Mouse (Mus musculus) MEL (cell line): ENCODE measurements around the gene Actn1. TPM values are rescaled to one million over a fixed set of nuclear protein-coding genes. Genes with fewer than 3 reads are reported as not detected.

Experiments
- DNase-seq: peaks from one replicate; pipeline ENCODE4 v3.0.0; 2011; ENCODE audit warnings: low read depth, low spot score
- H3K27ac ChIP-seq: 2 replicates; pipeline ENCODE4 v1.5.1; 2012; ENCODE audit warnings: low read depth, mild to moderate bottlenecking, control low read depth, low read length, moderate library complexity; ENCODE audit not compliant: control insufficient read depth
- H3K27me3 ChIP-seq, 2 experiments: fragments of 150-350 bp in 1 of 2; sonication (generic) in 1 of 2; 2 replicates each; pipeline ENCODE4 v1.6.1; 2012; ENCODE audit warnings: low read length in 2 of 2, mild to moderate bottlenecking in 2 of 2, improper control_type of control experiment in 1 of 2, moderate library complexity in 1 of 2; ENCODE audit not compliant: insufficient read depth in 2 of 2, control insufficient read depth in 1 of 2
- H3K36me3 ChIP-seq, 2 experiments: 2 replicates each; pipeline ENCODE4 v1.6.1; 2012 to 2014; ENCODE audit warnings: low read length in 2 of 2, improper control_type of control experiment in 1 of 2, inconsistent platforms in 1 of 2, mild to moderate bottlenecking in 1 of 2; ENCODE audit not compliant: insufficient read depth in 2 of 2, control insufficient read depth in 1 of 2
- H3K4me1 ChIP-seq, 2 experiments: fragments of 150-350 bp in 1 of 2; sonication (generic) in 1 of 2; 2 replicates each; pipeline ENCODE4 v1.6.1; 2012; ENCODE audit warnings: low read length in 2 of 2, improper control_type of control experiment in 1 of 2, mild to moderate bottlenecking in 1 of 2; ENCODE audit not compliant: insufficient read depth in 2 of 2, control insufficient read depth in 1 of 2
- H3K4me3 ChIP-seq, 2 experiments: fragments of 150-350 bp in 1 of 2; sonication (generic) in 1 of 2; 2 replicates each; pipeline ENCODE4 v1.5.1; 2012; ENCODE audit warnings: low read depth in 2 of 2, low read length in 2 of 2, mild to moderate bottlenecking in 2 of 2, moderate library complexity in 2 of 2, control low read depth in 1 of 2, improper control_type of control experiment in 1 of 2; ENCODE audit not compliant: control insufficient read depth in 1 of 2, insufficient read depth in 1 of 2
- H3K79me2 ChIP-seq: 2 replicates; pipeline ENCODE4 v1.6.1; 2012; ENCODE audit warnings: mild to moderate bottlenecking, low read length, moderate library complexity; ENCODE audit not compliant: control insufficient read depth, poor library complexity, insufficient read depth
- H3K9ac ChIP-seq: 2 replicates; pipeline ENCODE4 v1.6.1; 2012; ENCODE audit warnings: low read depth, mild to moderate bottlenecking, control low read depth, low read length, moderate library complexity; ENCODE audit not compliant: control insufficient read depth, poor library complexity, severe bottlenecking
- H3K9me3 ChIP-seq: fragments of 150-350 bp; sonication (generic); replicated peaks from 2 replicates; pipeline ENCODE4 v1.6.1; 2012; ENCODE audit warnings: mild to moderate bottlenecking, low read length, improper control_type of control experiment, moderate library complexity; ENCODE audit not compliant: insufficient read depth
- BHLHE40 ChIP-seq: IDR thresholded peaks from 2 replicates; pipeline ENCODE4 v1.6.1; 2012; ENCODE audit warnings: low read depth, mild to moderate bottlenecking, inconsistent platforms, low read length, improper control_type of control experiment, borderline replicate concordance
- CHD1 ChIP-seq: IDR thresholded peaks from 2 replicates; pipeline ENCODE4 v1.6.1; 2012; ENCODE audit warnings: low read depth, mild to moderate bottlenecking, inconsistent platforms, low read length, improper control_type of control experiment
- CHD2 ChIP-seq: IDR thresholded peaks from 2 replicates; pipeline ENCODE4 v1.6.1; 2011; ENCODE audit warnings: low read length, improper control_type of control experiment
- E2F4 ChIP-seq: IDR thresholded peaks from 2 replicates; pipeline ENCODE4 v1.6.1; 2011; ENCODE audit warnings: low read depth, low read length, improper control_type of control experiment, borderline replicate concordance
- ELF1 ChIP-seq: IDR thresholded peaks from 2 replicates; pipeline ENCODE4 v1.6.1; 2014; ENCODE audit warnings: low read depth, mild to moderate bottlenecking, inconsistent platforms, low read length, improper control_type of control experiment, moderate library complexity
- EP300 ChIP-seq, 2 experiments: IDR thresholded peaks; 2 replicates each; pipeline ENCODE4 v1.6.1; 2011; ENCODE audit warnings: improper control_type of control experiment in 2 of 2, low read length in 2 of 2, low read depth in 1 of 2, mild to moderate bottlenecking in 1 of 2
- ETS1 ChIP-seq: IDR thresholded peaks from 2 replicates; pipeline ENCODE4 v1.6.1; 2012; ENCODE audit warnings: low read depth, mild to moderate bottlenecking, inconsistent platforms, low read length, improper control_type of control experiment, moderate library complexity
- GATA1 ChIP-seq: IDR thresholded peaks from 2 replicates; pipeline ENCODE4 v1.6.1; 2011; ENCODE audit warnings: low read depth, low read length, improper control_type of control experiment
- HCFC1 ChIP-seq: IDR thresholded peaks from 2 replicates; pipeline ENCODE4 v1.6.1; 2012; ENCODE audit warnings: low read depth, mild to moderate bottlenecking, inconsistent platforms, low read length, improper control_type of control experiment, moderate library complexity
- JUND ChIP-seq: IDR thresholded peaks from 2 replicates; pipeline ENCODE4 v1.6.1; 2011; ENCODE audit warnings: low read depth, mild to moderate bottlenecking, improper control_type of control experiment, low read length
- KAT2A ChIP-seq: conservative IDR thresholded peaks from 2 replicates; pipeline ENCODE4 v1.6.1; 2012; ENCODE audit warnings: low read depth, low read length, improper control_type of control experiment, inconsistent platforms
- MAFK ChIP-seq: IDR thresholded peaks from 2 replicates; pipeline ENCODE4 v1.6.1; 2011; ENCODE audit warnings: low read depth, mild to moderate bottlenecking, low read length, improper control_type of control experiment, borderline replicate concordance
- MAX ChIP-seq: IDR thresholded peaks from 2 replicates; pipeline ENCODE4 v1.6.1; 2011; ENCODE audit warnings: low read length, improper control_type of control experiment
- MEF2A ChIP-seq: IDR thresholded peaks from 2 replicates; pipeline ENCODE4 v1.6.1; 2014; ENCODE audit warnings: low read depth, mild to moderate bottlenecking, inconsistent platforms, low read length, improper control_type of control experiment; ENCODE audit not compliant: poor library complexity, insufficient replicate concordance, severe bottlenecking; ENCODE audit errors: extremely low read depth
- MYB ChIP-seq: IDR thresholded peaks from 2 replicates; pipeline ENCODE4 v1.6.1; 2011; ENCODE audit warnings: mild to moderate bottlenecking, low read depth, low read length, improper control_type of control experiment
- MYC ChIP-seq: IDR thresholded peaks from 2 replicates; pipeline ENCODE4 v1.6.1; 2011; ENCODE audit warnings: low read depth, mild to moderate bottlenecking, low read length, improper control_type of control experiment, moderate library complexity
- RAD21 ChIP-seq: IDR thresholded peaks from 2 replicates; pipeline ENCODE4 v1.6.1; 2011; ENCODE audit warnings: mild to moderate bottlenecking, low read depth, low read length, improper control_type of control experiment
- SIN3A ChIP-seq: IDR thresholded peaks from 2 replicates; pipeline ENCODE4 v1.6.1; 2012; ENCODE audit warnings: low read length, improper control_type of control experiment, inconsistent platforms
- SMC3 ChIP-seq: IDR thresholded peaks from 2 replicates; pipeline ENCODE4 v1.6.1; 2011; ENCODE audit warnings: low read depth, low read length, improper control_type of control experiment
- TBP ChIP-seq: IDR thresholded peaks from 2 replicates; pipeline ENCODE4 v1.8.0; 2011; ENCODE audit warnings: low read depth, low read length, improper control_type of control experiment
- USF1 ChIP-seq: IDR thresholded peaks from 2 replicates; pipeline ENCODE4 v1.6.1; 2014; ENCODE audit warnings: low read depth, mild to moderate bottlenecking, inconsistent platforms, low read length, improper control_type of control experiment, moderate library complexity
- USF2 ChIP-seq, 2 experiments: IDR thresholded peaks; 2 replicates each; pipeline ENCODE4 v1.6.1; 2011 to 2012; ENCODE audit warnings: improper control_type of control experiment in 2 of 2, low read length in 2 of 2, borderline replicate concordance in 1 of 2, inconsistent platforms in 1 of 2, low read depth in 1 of 2, mild to moderate bottlenecking in 1 of 2; ENCODE audit not compliant: insufficient read depth in 1 of 2
- ZC3H11A ChIP-seq: IDR thresholded peaks from 2 replicates; pipeline ENCODE4 v1.6.1; 2012; ENCODE audit warnings: low read depth, mild to moderate bottlenecking, inconsistent platforms, low read length, improper control_type of control experiment
- ZMIZ1 ChIP-seq: IDR thresholded peaks from 2 replicates; pipeline ENCODE4 v1.6.1; 2012; ENCODE audit warnings: low read depth, mild to moderate bottlenecking, inconsistent platforms, low read length, improper control_type of control experiment, moderate library complexity
- ZNF384 ChIP-seq: IDR thresholded peaks from 2 replicates; pipeline ENCODE4 v1.6.1; 2012; ENCODE audit warnings: low read depth, mild to moderate bottlenecking, inconsistent platforms, low read length, improper control_type of control experiment
- polyA plus RNA-seq, 2 experiments: library from polyadenylated mRNA; stranded (reverse) in 1 of 2; unstranded in 1 of 2; fragments of >175 nt in 1 of 2; fragments of >200 nt in 1 of 2; gene quantifications; 2 replicates each; pipeline versions ENCODE4 v1.2.1 to v1.2.4; 2012; ENCODE audit warnings: low replicate concordance in 2 of 2, low read depth in 1 of 2; ENCODE audit not compliant: insufficient read length in 2 of 2, insufficient read depth in 1 of 2, missing spikeins in 1 of 2
- total RNA-seq: library from RNA; depleted of rRNA; stranded (reverse); fragments of 300-350 nt; gene quantifications from 2 replicates; pipeline ENCODE4 v1.2.3, GENCODE M21; 2012

Gene Actn1
- total and polyA plus RNA-seq, 3 experiments = 7.8 to 27.0 TPM; not detected in 1

- no peak overlapping the region for H3K4me3 ChIP-seq
- peaks cover 2 to 12% of the 10 kb centered on the region in 2 experiments for H3K4me1 ChIP-seq
- no peak for TF ChIP-seq USF1
- no peak for TF ChIP-seq BHLHE40
- no peak for TF ChIP-seq MEF2A
- no peak for TF ChIP-seq ZNF384
- TF ChIP-seq MAFK = no peak
- no peak for TF ChIP-seq JUND
- no peak for TF ChIP-seq E2F4
- TF ChIP-seq ELF1 = no peak
- no peak for TF ChIP-seq ETS1
- no peak for TF ChIP-seq MYC
- no peak for TF ChIP-seq ZC3H11A
- no peak for TF ChIP-seq MYB
- TF ChIP-seq TBP = no peak
- TF ChIP-seq HCFC1 = no peak
- no peak for TF ChIP-seq KAT2A
- no peak for TF ChIP-seq USF2 (IDR thresholded peaks at IDR 0.05; ENCODE audit: borderline replicate concordance in 1 of 2, insufficient read depth in 1 of 2, low read depth in 1 of 2, low read length in 2 of 2)
- peaks cover 0 to 5% of the 10 kb centered on the region in 2 experiments; a peak in 2 of 4 replicates for H3K36me3 ChIP-seq
- no peaks in the 10 kb centered on the region for H3K27me3 ChIP-seq
- no peak for DNase-seq
- H3K9me3 ChIP-seq = no peaks in the 10 kb centered on the region
- H3K27ac ChIP-seq = no peak overlapping the region
- no peaks in the 10 kb centered on the region for H3K79me2 ChIP-seq
- H3K9ac ChIP-seq = no peak overlapping the region
Observed at GRCm38 (mm10) chr12:80209914-80210313, 50.3 kb downstream of the Actn1 start.

- Histone ChIP-seq H3K79me2 (no peaks in the 10 kb centered on the region), H3K9ac (no peak overlapping the region), H3K27me3 (no peaks in the 10 kb centered on the region), H3K36me3 (no peaks in the 10 kb centered on the region), H3K27ac (no peak overlapping the region), H3K9me3 (no peaks in the 10 kb centered on the region), H3K4me1 (peaks cover 2 to 7% of the 10 kb centered on the region in 2 experiments; a peak in 2 of 4 replicates), H3K4me3 (no peak overlapping the region)
- no peak for DNase-seq
- no peak for TF ChIP-seq CHD1
- TF ChIP-seq ELF1 = no peak
- TF ChIP-seq SMC3 = no peak
- no peak for TF ChIP-seq E2F4
- TF ChIP-seq USF2 (IDR thresholded peaks at IDR 0.05; ENCODE audit: borderline replicate concordance in 1 of 2, insufficient read depth in 1 of 2, low read depth in 1 of 2, low read length in 2 of 2) = no peak
- no peak for TF ChIP-seq MYC
- no peak for TF ChIP-seq EP300 (IDR thresholded peaks at IDR 0.05; ENCODE audit: low read depth in 1 of 2, low read length in 2 of 2)
- TF ChIP-seq HCFC1 = no peak
- TF ChIP-seq SIN3A = no peak
- TF ChIP-seq MEF2A = no peak
- no peak for TF ChIP-seq MAX
- no peak for TF ChIP-seq USF1
- TF ChIP-seq GATA1 = no peak
- no peak for TF ChIP-seq ZMIZ1
- TF ChIP-seq TBP = no peak
- no peak for TF ChIP-seq RAD21
- TF ChIP-seq MAFK = no peak
- TF ChIP-seq CHD2 = no peak
Observed at GRCm38 (mm10) chr12:80208126-80208820, 51.9 kb downstream of the Actn1 start.
